8 mouse cellular contexts compared by ENCODE assay signal in genomic region chr5:88886668-88887555, GRCm38 (mm10). TPM values are rescaled to one million over a fixed set of nuclear protein-coding genes. Genes with fewer than 3 reads are reported as not detected.
A peak's percentile ranks its signal among the peaks of the same experiment; 100 is the strongest.
DNase-seq lines count a peak whose midpoint lies in the region; ATAC-seq and TF ChIP-seq lines count a peak whose summit lies in the region.

Slc4a4 (plus strand) TSS chr5:88886818.

- H3K4me3 ChIP-seq in C2C12 (ENCODE audit: insufficient read depth, poor library complexity, severe bottlenecking), result peak within 1 kb of the TSS; percentile 11
- peak within 1 kb of the TSS; percentile 60 for H3K4me3 ChIP-seq in embryonic fibroblast, embryonic 13.5 days (ENCODE audit: insufficient read depth, low read length)
- peak within 1 kb of the TSS; percentile 67 for H3K4me3 ChIP-seq in heart, embryonic 16.5 days (ENCODE audit: low read length)
- peak within 1 kb of the TSS; percentile 91 for H3K4me3 ChIP-seq in lung, embryonic 15.5 days

- H3K9ac ChIP-seq in heart, embryonic 16.5 days (ENCODE audit: low read length), result peak within 1 kb of the TSS; percentile 79
- peak within 1 kb of the TSS; percentile 81 for H3K9ac ChIP-seq in lung, embryonic 15.5 days

- H3K27ac ChIP-seq in embryonic fibroblast, embryonic 13.5 days (ENCODE audit: insufficient read depth, low read length), result no peak within 1 kb of the TSS
- peak within 1 kb of the TSS; percentile 41 for H3K27ac ChIP-seq in heart, embryonic 16.5 days (ENCODE audit: low read length)
- H3K27ac ChIP-seq in lung, embryonic 15.5 days, result peak within 1 kb of the TSS; percentile 71

- no peaks in the 10 kb centered on the region for H3K36me3 ChIP-seq in C2C12 (ENCODE audit: control insufficient read depth, insufficient read depth)
- H3K36me3 ChIP-seq in heart, embryonic 16.5 days (ENCODE audit: control insufficient read depth, insufficient read depth), result no peaks in the 10 kb centered on the region; the same call in 1 of the 2 replicates
- no peaks in the 10 kb centered on the region for H3K36me3 ChIP-seq in lung, embryonic 15.5 days

- WGBS in heart, embryonic 16.5 days, result under 1% methylated on average over 102 of the region's 119 CpGs
- WGBS in lung, embryonic 15.5 days, result under 1% methylated on average over 60 of the region's 119 CpGs

- peak; percentile 66 for DNase-seq in adrenal gland, postnatal 25 days
- DNase-seq in kidney, postnatal 36 days, result peak; percentile 37 to 75
- DNase-seq in ovary, postnatal 36 days (ENCODE audit: low spot score), result peak; percentile 72
- DNase-seq in spleen, postnatal 14 days (ENCODE audit: low spot score in 2 of 2), result no peak

- peak; percentile 85 for ATAC-seq in heart, embryonic 16.5 days (replicated peaks; ENCODE audit: extremely low read depth, insufficient read depth, low FRiP score)
- ATAC-seq in lung, embryonic 15.5 days (ENCODE audit: borderline replicate concordance, extremely low read depth, low FRiP score, low TSS enrichment), result peak; percentile 90

- H3K9me3 ChIP-seq in heart, embryonic 16.5 days (replicated peaks; ENCODE audit: control insufficient read depth, low read length), result no peaks in the 10 kb centered on the region
- H3K9me3 ChIP-seq in lung, embryonic 15.5 days, result no peaks in the 10 kb centered on the region

- peaks cover 3% of the 10 kb centered on the region; the same call in 1 of the 2 replicates for H3K4me1 ChIP-seq in embryonic fibroblast, embryonic 13.5 days (ENCODE audit: control insufficient read depth, insufficient read depth, low read length)
- H3K4me1 ChIP-seq in heart, embryonic 16.5 days (ENCODE audit: control insufficient read depth, insufficient read depth, low read length), result peaks cover 26% of the 10 kb centered on the region
- H3K4me1 ChIP-seq in lung, embryonic 15.5 days, result peaks cover 5% of the 10 kb centered on the region; the same call in 1 of the 2 replicates

- peak within 1 kb of the TSS; percentile 75 for H3K4me2 ChIP-seq in heart, embryonic 16.5 days (ENCODE audit: low read depth, low read length)
- peak within 1 kb of the TSS; percentile 93 for H3K4me2 ChIP-seq in lung, embryonic 15.5 days

- H3K79me2 ChIP-seq in C2C12 (ENCODE audit: control insufficient read depth, insufficient read depth), result no peaks in the 10 kb centered on the region

- no peaks in the 10 kb centered on the region for H3K79me3 ChIP-seq in C2C12 (ENCODE audit: low read depth)

- peaks cover 32% of the 10 kb centered on the region for H3K27me3 ChIP-seq in C2C12 (ENCODE audit: control insufficient read depth, insufficient read depth, insufficient read length)
- H3K27me3 ChIP-seq in heart, embryonic 16.5 days (ENCODE audit: control insufficient read depth, insufficient read depth, low read length), result no peaks in the 10 kb centered on the region
- peaks cover 2% of the 10 kb centered on the region; the same call in 1 of the 2 replicates for H3K27me3 ChIP-seq in lung, embryonic 15.5 days

- TF ChIP-seq POLR2A in embryonic fibroblast, embryonic 13.5 days (IDR thresholded peaks at IDR 0.05; ENCODE audit: low read depth, low read length), result peak; percentile 75

- H3ac ChIP-seq in C2C12 (ENCODE audit: control insufficient read depth, insufficient read length, low read depth), result peak within 1 kb of the TSS; percentile 48

- TF ChIP-seq CTCF in C2C12 (IDR thresholded peaks at IDR 0.05; ENCODE audit: control insufficient read depth, insufficient read depth, insufficient read length), result no peak
- no peak for TF ChIP-seq CTCF in embryonic fibroblast, embryonic 13.5 days (IDR thresholded peaks at IDR 0.05; ENCODE audit: borderline replicate concordance, insufficient read depth, low read length)

TF ChIP-seq in C2C12, 6 proteins besides CTCF, POLR2A, EP300 and RAD21:
- TF ChIP-seq USF1 (IDR thresholded peaks at IDR 0.05; ENCODE audit: low read depth), result no peak
- no peak for TF ChIP-seq MAX (IDR thresholded peaks at IDR 0.05)
- no peak for TF ChIP-seq CEBPB (IDR thresholded peaks at IDR 0.05; ENCODE audit: low read depth)
- TF ChIP-seq MYOD1 (IDR thresholded peaks at IDR 0.05; ENCODE audit: control insufficient read depth, insufficient read length, low read depth), result no peak
- TF ChIP-seq MYOG (IDR thresholded peaks at IDR 0.05; ENCODE audit: control insufficient read depth, extremely low read depth, insufficient read length), result no peak
- no peak for TF ChIP-seq FOSL1 (IDR thresholded peaks at IDR 0.05; ENCODE audit: insufficient read depth, low read length, poor library complexity, severe bottlenecking)

RNA-seq across cellular contexts. Expression of gene Slc4a4, which starts in this region (rescaled TPM):
- polyA plus RNA-seq in C2C12 (2012; fragmentation: generic; extraction: Trizol), result 0.06 TPM
- 30.5 and 46.1 TPM in 2 replicates for total RNA-seq in adrenal gland, postnatal 25 days (2021)
- 6.2 and 6.6 TPM in 2 replicates for polyA plus RNA-seq in embryonic fibroblast, embryonic 13.5 days (2011; ENCODE audit: insufficient read length, low read depth, missing spikeins)
- polyA plus RNA-seq in heart, embryonic 16.5 days (2015; fragmentation: Nextera tagmentation; extraction: Ambion mirVana), result 2.8 and 6.7 TPM in 2 replicates
- polyA plus RNA-seq in lung, embryonic 15.5 days (2015; fragmentation: Nextera tagmentation; extraction: Ambion mirVana), result 4.8 and 5.4 TPM in 2 replicates

Comparison
In these comparisons a context has a peak if more than half of its experiments do, and no peak if none do; other contexts are left out.
1. H3K4me3 ChIP-seq: peak in every context shown above with its lines; median percentile 91 in lung, embryonic 15.5 days; 67 in heart, embryonic 16.5 days; 60 in embryonic fibroblast, embryonic 13.5 days; 11 in C2C12.
2. DNase-seq: peak in adrenal gland, postnatal 25 days (single experiment), kidney, postnatal 36 days (2 of 2) and ovary, postnatal 36 days (single experiment); none in spleen, postnatal 14 days (0 of 2).